Mouse (Mus musculus) ovary, postnatal 10 days (tissue): ENCODE data around the gene Phldb2.

ENCODE experiments used
- DNase-seq: peaks from one replicate; pipeline ENCODE4 v3.0.0; 2022; ENCODE audit warnings: low spot score

Gene Phldb2

GRCm38 (mm10) chr16:45946335-45946734, 7.1 kb downstream of the Phldb2 start:
- DNase-seq, result no peak

- DNase-seq, result no peak
Measured at GRCm38 (mm10) chr16:45945649-45946048, 7.7 kb downstream of the Phldb2 start.

- no peak for DNase-seq
Measured at GRCm38 (mm10) chr16:45945174-45945631, 8.2 kb downstream of the Phldb2 start.

GRCm38 (mm10) chr16:45942169-45942891, 11.1 kb downstream of the Phldb2 start:
- DNase-seq, result no peak

- no peak for DNase-seq
Measured at GRCm38 (mm10) chr16:45940701-45941100, 12.7 kb downstream of the Phldb2 start.

GRCm38 (mm10) chr16:45939436-45939835, 14.0 kb downstream of the Phldb2 start:
- no peak for DNase-seq

GRCm38 (mm10) chr16:45937381-45937780, 16.0 kb downstream of the Phldb2 start:
- no peak for DNase-seq

- no peak for DNase-seq
Measured at GRCm38 (mm10) chr16:45936521-45936920, 16.9 kb downstream of the Phldb2 start.

GRCm38 (mm10) chr16:45935956-45936483, 17.4 kb downstream of the Phldb2 start:
- no peak for DNase-seq

GRCm38 (mm10) chr16:45934721-45935407, 18.5 kb downstream of the Phldb2 start:
- no peak for DNase-seq

- no peak for DNase-seq
Measured at GRCm38 (mm10) chr16:45930308-45930707, 23.1 kb downstream of the Phldb2 start.

- DNase-seq, result no peak
Measured at GRCm38 (mm10) chr16:45928090-45928489, 25.3 kb downstream of the Phldb2 start.

GRCm38 (mm10) chr16:45927601-45928000, 25.8 kb downstream of the Phldb2 start:
- no peak for DNase-seq

GRCm38 (mm10) chr16:45926875-45927274, 26.5 kb downstream of the Phldb2 start:
- no peak for DNase-seq

- DNase-seq, result no peak
Measured at GRCm38 (mm10) chr16:45923731-45924424, 29.5 kb downstream of the Phldb2 start.

- no peak for DNase-seq
Measured at GRCm38 (mm10) chr16:45922546-45923229, 30.7 kb downstream of the Phldb2 start.

- DNase-seq, result no peak
Measured at GRCm38 (mm10) chr16:45919572-45919971, 33.8 kb downstream of the Phldb2 start.

GRCm38 (mm10) chr16:45903595-45903994, 49.8 kb downstream of the Phldb2 start:
- DNase-seq, result no peak

GRCm38 (mm10) chr16:45898459-45898858, 54.9 kb downstream of the Phldb2 start:
- no peak for DNase-seq

- DNase-seq, result no peak
Measured at GRCm38 (mm10) chr16:45896587-45896986, 56.8 kb downstream of the Phldb2 start.

GRCm38 (mm10) chr16:45894998-45895397, 58.4 kb downstream of the Phldb2 start:
- DNase-seq, result no peak

GRCm38 (mm10) chr16:45893796-45894195, 59.6 kb downstream of the Phldb2 start:
- DNase-seq, result no peak
